Mouse (Mus musculus): Measurements from ENCODE around the gene Patl1. TPM values are rescaled to one million over a fixed set of nuclear protein-coding genes. Genes with fewer than 3 reads are reported as not detected.

The Patl1 gene
- polyA plus RNA-seq, 1 experiment from 2014 or later, result 18.3 TPM

Small RNA genes lying within 50 kb of the gene (microRNA-seq; reads per million reads assigned to microRNA genes)
- 7.4 reads per million, percentile 15 among the genes with 10 or more reads in this experiment for gene Mir6994

Other genes with a start within 250 kb of the Patl1 start
- gene Oosp1, start 221.2 kb upstream of the Patl1 start, polyA plus RNA-seq (2014; fragmentation: Nextera tagmentation; extraction: Ambion mirVana), result not detected in 2 replicates
- gene Oosp3, start 215.3 kb upstream of the Patl1 start, polyA plus RNA-seq (2014; fragmentation: Nextera tagmentation; extraction: Ambion mirVana), result not detected in 2 replicates
- not detected in 2 replicates for gene Gif, start 164.8 kb upstream of the Patl1 start, polyA plus RNA-seq (2014; fragmentation: Nextera tagmentation; extraction: Ambion mirVana)
- 50.1 and 54.2 TPM in 2 replicates for gene Mrpl16, start 142.0 kb upstream of the Patl1 start, polyA plus RNA-seq (2014; fragmentation: Nextera tagmentation; extraction: Ambion mirVana)
- gene Stx3, start 93.0 kb upstream of the Patl1 start, polyA plus RNA-seq (2014; fragmentation: Nextera tagmentation; extraction: Ambion mirVana), result 13.2 and 16.9 TPM in 2 replicates
- gene Olfr1417, start 73.2 kb upstream of the Patl1 start, polyA plus RNA-seq (2014; fragmentation: Nextera tagmentation; extraction: Ambion mirVana), result 0.15 TPM in 1 of 2 replicates, not detected in the other
- gene Olfr1418, start 51.3 kb upstream of the Patl1 start, polyA plus RNA-seq (2014; fragmentation: Nextera tagmentation; extraction: Ambion mirVana), result not detected in 2 replicates
- gene Olfr1419, start 37.3 kb upstream of the Patl1 start, polyA plus RNA-seq (2014; fragmentation: Nextera tagmentation; extraction: Ambion mirVana), result not detected in 2 replicates
- 0.12 and 0.28 TPM in 2 replicates for gene Olfr1420, start 25.8 kb upstream of the Patl1 start, polyA plus RNA-seq (2014; fragmentation: Nextera tagmentation; extraction: Ambion mirVana)
- 7.6 and 7.7 TPM in 2 replicates for gene Osbp, start 53.5 kb downstream of the Patl1 start, polyA plus RNA-seq (2014; fragmentation: Nextera tagmentation; extraction: Ambion mirVana)
- not detected in 2 replicates for gene Olfr1423, start 128.9 kb downstream of the Patl1 start, polyA plus RNA-seq (2014; fragmentation: Nextera tagmentation; extraction: Ambion mirVana)
- gene Olfr1424, start 150.3 kb downstream of the Patl1 start, polyA plus RNA-seq (2014; fragmentation: Nextera tagmentation; extraction: Ambion mirVana), result not detected in 2 replicates
- gene Olfr1425, start 165.3 kb downstream of the Patl1 start, polyA plus RNA-seq (2014; fragmentation: Nextera tagmentation; extraction: Ambion mirVana), result not detected in 2 replicates
- not detected in 2 replicates for gene Olfr1426, start 179.6 kb downstream of the Patl1 start, polyA plus RNA-seq (2014; fragmentation: Nextera tagmentation; extraction: Ambion mirVana)
- gene Olfr1427, start 190.9 kb downstream of the Patl1 start, polyA plus RNA-seq (2014; fragmentation: Nextera tagmentation; extraction: Ambion mirVana), result not detected in 2 replicates
- gene Olfr1428, start 203.5 kb downstream of the Patl1 start, polyA plus RNA-seq (2014; fragmentation: Nextera tagmentation; extraction: Ambion mirVana), result not detected in 2 replicates
- not detected in 2 replicates for gene Olfr76, start 210.8 kb downstream of the Patl1 start, polyA plus RNA-seq (2014; fragmentation: Nextera tagmentation; extraction: Ambion mirVana)